Mouse (Mus musculus) olfactory bulb, adult 2 months (tissue): ENCODE data around the gene D630039A03Rik.

Experiments used
- CTCF ChIP-seq: fragments of 200-500 bp; IDR thresholded peaks from 2 replicates; pipeline ENCODE4 v1.5.1; 2012; ENCODE audit warnings: low read depth, mild to moderate bottlenecking, low read length, moderate library complexity; ENCODE audit not compliant: insufficient read depth
- POLR2A ChIP-seq: fragments of 200-500 bp; IDR thresholded peaks from 2 replicates; pipeline ENCODE4 v1.6.1; 2012; ENCODE audit warnings: mild to moderate bottlenecking, low read depth, low read length, moderate library complexity; ENCODE audit not compliant: insufficient read depth

DNA sequence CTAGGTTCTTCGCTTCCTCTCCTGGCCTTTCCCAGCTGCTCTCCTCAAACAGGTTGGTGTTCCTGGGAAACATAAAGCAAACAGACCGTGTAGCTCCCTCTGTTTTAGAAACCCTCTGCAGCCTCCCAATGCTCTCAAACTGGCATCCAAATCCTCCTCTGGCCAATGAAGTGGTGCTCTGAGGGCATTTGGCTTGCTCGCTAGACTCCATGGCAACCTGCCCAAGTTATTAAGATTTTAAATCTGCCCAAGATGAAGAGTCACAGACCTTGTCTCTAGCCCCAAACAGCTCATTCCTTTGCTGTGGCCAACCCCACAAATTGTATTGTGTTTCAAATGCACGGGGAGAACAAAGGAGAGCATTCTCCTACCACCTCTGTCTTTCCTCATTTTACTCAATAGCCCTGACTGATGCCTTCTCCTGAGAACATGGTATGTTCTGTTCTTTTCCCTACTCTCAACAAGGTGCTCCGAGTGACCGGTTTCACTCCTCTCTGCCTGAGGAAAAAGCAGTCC lies 8.5 kb upstream of the D630039A03Rik start:
- TF ChIP-seq POLR2A (no peak), CTCF (no peak)
